ENCODE assay signal across 8 mouse cellular contexts in the genomic region with DNA sequence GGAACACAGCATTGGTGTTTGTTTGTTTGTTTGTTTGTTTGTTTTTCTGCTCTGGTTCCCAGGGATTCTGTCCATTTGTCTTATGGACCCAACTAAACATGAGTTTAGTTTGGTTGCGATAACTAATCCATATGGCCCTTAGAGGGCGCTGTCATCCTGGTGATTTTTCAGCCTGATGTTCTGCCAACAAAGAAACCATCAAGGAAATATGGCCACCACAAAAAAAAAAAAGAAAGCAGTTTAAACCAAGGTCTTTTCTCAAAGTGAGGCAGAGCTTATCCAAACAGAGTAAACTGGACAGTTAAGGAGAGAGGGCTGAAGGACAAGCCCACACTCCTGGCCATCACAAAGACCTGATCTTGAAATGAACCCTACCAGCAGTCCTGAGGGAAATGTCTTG.
DNase-seq lines count a peak whose midpoint lies in the region.

No protein-coding gene starts in this region.

- peak; percentile 5 to 54 for DNase-seq in heart, adult 18-20 months
- DNase-seq in heart, postnatal 25 days (ENCODE audit: low spot score): no peak
- DNase-seq in urinary bladder, postnatal 14 days (ENCODE audit: low spot score): peak; percentile 48
- DNase-seq in urinary bladder, postnatal 10 days (ENCODE audit: low spot score): no peak
- peak; percentile 87 for DNase-seq in embryo, embryonic 10.5 days (ENCODE audit: low spot score)
- DNase-seq in layer of hippocampus, postnatal 14 days (ENCODE audit: low spot score in 2 of 2): peak; percentile 59 to 71
- DNase-seq in retina, postnatal 1 day: peak; percentile 78
- no peak for DNase-seq in thymus, postnatal 25 days

- intact Hi-C loops in heart, postnatal 25 days (cut with DNase I): loop anchor here (5.0 kb wide), 2 partner anchors 141 to 156 kb away; no protein-coding TSS in a partner anchor

Comparison
In these comparisons a context has a peak if more than half of its experiments do, and no peak if none do; other contexts are left out.
1. DNase-seq: peak in heart, adult 18-20 months (2 of 2), urinary bladder, postnatal 14 days (single experiment), embryo, embryonic 10.5 days (single experiment), layer of hippocampus, postnatal 14 days (2 of 2) and retina, postnatal 1 day (single experiment); none in heart, postnatal 25 days (single experiment), urinary bladder, postnatal 10 days (single experiment) and thymus, postnatal 25 days (single experiment).